Mouse (Mus musculus) right cerebral cortex, adult 18-20 months (tissue): ENCODE measurements around the gene Slc38a4.

Source experiments
- DNase-seq: peaks from one replicate; pipeline ENCODE4 v3.0.0; 2022; ENCODE audit warnings: mixed read lengths

Gene Slc38a4

DNA sequence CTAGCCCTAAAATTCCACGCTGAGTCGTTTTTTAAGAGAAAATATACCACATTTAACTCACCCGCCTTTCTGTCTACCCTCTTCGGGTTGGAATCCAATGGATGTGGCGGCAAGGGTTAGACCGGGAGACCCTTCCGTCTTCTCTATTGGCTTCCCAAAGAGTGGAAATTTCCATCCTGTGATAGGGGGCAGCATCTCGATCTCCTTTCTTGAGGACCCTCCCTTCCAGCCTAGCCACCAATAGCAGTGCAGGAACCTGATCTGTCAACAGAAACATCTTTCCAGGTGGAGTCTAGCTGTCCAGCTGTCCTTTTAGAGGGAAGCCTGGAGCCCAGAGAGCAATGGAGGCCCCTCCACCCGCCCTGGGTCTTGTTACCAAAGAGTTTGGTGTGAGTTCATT lies at the start of gene Slc38a4:
Gene Slc38a4, minus strand, starts transcription at position 163 of the 400 bp plus-strand sequence.
- DNase-seq, result no peak

DNA sequence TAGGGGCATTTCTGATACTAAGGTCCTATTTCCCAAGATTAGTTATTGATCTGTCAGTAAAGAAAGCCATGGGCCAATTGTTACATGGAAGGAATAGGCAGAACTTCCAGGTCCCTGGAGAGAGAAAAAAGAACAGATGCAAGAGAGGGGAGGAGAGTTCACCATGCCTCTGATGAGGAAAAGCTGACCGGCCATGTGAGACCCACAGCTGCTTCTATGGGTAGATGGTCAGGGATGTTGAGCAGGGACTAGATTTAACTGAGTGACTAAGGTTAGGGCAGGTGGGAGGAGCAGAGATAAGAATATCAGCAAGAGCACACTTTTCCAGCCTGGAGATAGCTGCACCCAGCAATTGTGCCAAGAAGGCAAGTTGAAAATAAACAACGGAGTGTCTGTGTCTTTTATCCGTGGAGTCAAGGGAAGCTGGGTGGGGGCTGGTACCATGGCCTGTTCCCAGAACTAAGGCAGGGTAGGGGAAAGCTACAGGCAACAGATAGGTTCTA lies 49.2 kb upstream of the Slc38a4 start:
- no peak for DNase-seq

DNA sequence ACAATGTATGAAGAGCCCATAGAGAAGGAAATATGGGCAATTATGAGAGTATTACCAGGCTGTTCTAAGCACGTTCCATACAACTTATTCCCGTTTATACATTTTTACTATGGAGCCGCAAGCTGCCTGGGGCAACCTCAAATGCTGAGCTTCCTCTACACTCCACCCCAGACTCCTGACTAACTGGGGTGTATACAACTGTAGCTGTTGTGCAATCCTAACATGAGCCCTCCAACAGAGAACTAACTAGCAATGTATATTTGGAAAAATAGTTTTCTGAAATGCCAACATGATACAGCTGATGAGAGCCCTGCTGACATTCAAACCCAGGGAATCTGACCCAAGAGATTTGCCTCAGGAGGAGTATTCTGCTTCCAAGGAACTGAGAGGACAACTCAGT lies 48.3 kb upstream of the Slc38a4 start:
- DNase-seq, result no peak

DNA sequence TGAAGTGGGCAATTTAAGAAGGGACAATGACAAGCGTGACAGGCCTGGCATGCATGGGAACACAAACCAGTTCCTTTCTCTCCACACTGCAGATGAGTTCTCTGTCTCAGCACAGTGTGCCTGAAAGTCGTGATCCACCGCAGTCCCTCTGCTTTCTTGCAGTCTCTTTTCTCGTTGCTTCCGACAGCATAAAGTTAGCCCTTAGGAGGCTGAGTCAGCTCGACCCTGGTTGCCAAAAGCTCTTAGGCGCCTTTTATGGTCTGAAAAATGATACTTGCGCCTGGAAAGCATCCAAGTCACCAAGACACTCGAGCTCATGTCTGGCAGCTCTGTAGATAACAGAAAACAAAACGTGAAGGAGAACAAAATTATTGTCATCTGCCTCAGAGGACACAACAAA lies 47.1 kb upstream of the Slc38a4 start:
- DNase-seq, result no peak

DNA sequence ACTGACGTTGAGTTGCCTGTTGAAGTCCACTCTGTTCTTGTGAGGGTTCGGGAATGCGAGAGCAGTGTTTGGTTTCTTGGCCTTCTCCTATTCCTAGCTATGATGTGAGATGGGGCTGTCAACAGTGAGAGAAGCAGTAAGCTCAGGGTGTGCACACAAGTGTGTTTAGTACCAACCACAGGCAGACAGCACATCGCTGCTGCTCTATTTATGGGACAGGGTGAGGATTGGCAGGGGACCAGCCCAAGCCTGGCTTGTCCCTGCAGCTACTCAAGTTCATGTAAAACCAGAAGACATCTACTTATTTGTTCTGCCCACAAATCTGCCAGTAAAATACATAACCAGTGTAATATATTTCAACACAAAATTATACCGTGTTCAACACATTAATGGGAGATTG lies 46.4 kb upstream of the Slc38a4 start:
- no peak for DNase-seq

DNA sequence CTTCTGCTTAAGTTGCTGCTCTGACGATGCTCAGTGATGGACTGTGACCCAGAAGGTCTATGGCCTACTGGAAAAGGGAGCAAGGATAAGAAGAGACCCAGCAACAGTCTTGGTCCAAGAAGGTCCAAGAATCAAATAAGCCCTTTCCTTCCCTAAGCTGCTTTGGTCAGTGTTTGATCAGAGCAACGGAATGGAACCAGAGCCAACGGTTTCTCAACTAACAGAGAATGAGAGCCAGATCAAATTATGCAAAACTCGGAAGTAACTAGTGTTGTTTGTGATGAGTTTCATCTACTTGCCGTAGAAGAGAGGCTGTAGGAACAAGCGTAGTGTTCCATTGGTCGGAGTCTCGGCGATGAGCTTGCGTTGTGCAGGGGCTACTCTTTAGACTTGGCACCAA lies 43.3 kb upstream of the Slc38a4 start:
- no peak for DNase-seq

DNA sequence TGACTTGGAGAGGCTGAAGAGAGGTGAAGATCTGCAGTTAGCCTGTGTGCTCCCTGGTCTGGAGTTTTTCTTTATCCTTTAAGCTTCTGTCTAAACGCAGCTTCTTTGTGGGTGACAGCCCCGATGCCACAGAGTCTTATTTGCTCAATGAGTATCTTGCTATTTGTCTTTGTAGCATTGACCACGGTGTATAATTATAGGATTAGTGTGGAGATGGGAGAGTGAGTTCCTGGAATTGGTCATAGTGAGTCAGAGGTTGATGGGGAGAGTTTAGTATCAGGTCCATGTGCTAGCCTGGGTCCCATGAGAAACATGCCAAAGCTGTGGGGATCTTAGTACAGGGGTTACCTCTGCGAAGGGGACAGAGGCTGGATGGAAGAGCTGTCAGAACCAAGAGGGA lies 41.8 kb upstream of the Slc38a4 start:
- DNase-seq, result no peak

DNA sequence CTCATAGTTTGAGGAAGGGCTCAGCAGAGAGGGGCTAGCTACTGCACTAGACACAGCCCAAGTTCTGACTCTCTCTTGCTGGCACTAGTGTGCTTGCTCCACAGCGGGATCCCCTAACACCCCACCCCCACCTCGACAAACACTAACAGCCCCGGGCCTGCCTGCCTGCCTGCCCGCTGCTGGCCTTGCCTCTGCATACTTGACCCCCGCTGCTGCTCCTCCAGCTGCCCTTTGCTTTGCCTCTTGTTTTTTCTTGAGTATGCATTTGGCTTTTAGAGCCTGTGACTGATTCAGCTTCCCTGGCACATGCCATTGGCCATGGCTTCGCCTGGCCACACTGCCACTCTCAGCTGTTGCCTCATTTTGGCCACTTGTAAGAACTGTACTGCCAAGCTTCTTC lies 33.8 kb upstream of the Slc38a4 start:
- DNase-seq, result no peak

DNA sequence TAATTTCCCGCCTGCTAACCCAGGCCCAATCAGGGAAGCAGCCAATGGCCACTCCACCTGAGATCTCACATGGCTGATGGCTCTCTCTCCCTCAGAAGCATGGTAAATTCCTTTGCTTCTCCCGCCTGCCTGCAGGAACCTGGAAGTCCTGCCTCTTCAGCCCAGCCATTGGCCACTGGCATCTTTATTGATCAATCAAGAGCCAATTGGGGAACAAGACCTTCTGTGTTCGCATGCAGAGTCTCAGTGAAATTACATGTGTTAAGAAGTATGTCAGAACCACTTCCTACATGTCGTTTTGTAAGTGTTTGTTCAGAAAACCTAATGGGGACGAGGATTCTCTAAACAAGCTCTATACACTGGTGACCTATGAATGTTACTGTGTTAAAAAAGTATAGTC lies 30.1 kb upstream of the Slc38a4 start:
- no peak for DNase-seq

DNA sequence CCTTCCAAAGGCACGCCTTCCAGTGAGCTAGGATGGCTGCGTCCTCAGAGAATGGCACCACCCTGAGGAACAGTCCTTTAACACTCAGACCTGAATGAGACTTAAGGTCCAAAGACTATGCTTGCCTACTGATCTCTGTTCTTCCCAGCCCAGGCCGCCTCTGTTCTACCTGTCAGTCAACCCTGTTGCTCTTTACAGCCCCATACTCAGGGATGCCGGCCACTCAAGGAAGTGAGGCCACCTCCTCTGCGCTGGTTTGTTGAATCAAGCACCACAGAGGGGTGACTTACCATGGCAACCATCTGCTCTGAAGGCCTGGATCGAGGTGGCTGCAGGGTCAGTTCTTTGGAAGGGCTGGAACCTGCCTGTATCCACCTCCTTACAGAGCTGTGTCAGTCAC lies 21.9 kb upstream of the Slc38a4 start:
- DNase-seq, result no peak

DNA sequence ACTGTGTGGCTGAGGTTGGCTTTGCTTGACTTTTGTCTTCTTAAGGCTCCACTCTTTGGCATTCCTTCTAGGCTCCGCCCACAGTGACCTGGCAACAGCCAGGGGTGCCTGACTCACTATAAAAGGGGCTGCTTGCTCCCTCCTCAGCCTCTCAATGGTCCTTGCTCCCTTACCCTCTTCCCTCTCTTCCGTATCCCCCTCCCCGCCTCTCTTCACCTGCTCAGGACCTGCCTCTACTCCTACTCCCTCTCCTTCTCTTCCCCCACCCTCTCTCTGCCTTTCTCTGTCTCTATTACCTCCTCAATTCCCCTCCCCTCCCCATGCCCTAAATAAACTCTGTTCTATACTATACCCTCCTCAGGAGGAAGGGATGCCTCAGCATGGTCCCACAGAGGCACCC lies 20.3 kb upstream of the Slc38a4 start:
- no peak for DNase-seq

DNA sequence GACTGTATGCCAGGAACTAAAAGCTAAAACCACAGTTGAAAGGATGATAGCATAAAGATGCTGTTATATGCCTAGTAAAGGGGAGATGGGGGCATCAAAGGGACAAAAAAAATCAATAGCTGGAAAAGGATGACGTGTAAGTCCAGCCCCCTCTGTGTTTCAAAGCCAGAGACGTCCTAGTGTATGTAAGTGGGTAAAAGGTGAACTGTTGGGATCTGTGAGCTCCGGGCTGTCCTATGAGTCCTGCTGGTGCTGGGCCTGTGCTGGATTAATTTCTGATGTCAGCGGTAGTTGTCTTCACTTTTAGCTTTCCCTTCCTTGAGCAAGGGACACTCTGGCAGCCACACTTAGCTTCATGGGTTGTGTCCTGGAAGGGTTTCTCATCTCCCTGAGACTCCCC lies 19.5 kb upstream of the Slc38a4 start:
- DNase-seq, result no peak

DNA sequence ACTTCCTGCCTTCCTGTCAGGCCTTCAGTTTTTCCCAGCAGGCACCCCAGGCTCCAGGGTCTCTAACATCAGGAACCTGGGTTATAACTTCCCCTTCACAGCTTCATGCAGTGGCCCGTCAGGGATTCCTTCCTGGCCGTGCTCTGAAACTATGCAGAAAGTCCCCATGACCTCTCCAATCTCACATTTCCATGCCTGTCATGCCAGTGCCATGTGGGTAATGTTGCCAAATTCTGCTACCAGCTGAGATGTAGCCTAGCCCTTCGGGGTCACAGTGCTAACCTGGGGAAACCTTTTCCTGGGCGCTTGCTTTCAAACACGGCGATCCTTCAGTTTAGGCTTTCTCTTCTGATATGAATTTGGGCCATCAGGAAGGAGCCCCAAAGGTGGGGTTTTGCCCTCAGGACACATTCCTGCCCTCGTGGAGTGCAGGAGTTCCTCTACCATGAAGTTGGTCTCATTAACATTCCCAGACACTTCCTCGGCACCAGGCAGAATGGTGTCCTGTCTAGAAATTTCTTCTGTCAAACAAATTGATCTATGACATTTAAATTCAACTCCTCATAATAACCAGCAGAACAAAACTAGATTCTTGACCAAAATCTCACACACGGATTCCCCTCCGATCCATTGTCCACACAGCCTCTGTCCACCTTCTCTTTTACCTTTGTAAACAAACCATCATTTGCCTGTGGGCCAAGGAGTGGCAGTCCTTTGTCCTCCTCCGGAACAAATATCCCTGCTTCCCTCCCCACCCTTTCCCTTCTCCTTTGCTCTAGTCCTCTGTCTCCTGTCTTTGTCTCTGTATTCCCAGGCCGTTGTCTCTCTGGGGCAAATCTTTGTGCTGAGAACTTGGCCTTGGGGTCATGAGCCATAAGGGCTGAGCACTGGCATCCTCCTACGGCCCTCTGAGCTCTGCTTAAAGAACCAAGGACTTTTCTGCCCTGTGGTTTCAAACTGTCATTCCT lies 17.4 kb upstream of the Slc38a4 start:
- no peak for DNase-seq

DNA sequence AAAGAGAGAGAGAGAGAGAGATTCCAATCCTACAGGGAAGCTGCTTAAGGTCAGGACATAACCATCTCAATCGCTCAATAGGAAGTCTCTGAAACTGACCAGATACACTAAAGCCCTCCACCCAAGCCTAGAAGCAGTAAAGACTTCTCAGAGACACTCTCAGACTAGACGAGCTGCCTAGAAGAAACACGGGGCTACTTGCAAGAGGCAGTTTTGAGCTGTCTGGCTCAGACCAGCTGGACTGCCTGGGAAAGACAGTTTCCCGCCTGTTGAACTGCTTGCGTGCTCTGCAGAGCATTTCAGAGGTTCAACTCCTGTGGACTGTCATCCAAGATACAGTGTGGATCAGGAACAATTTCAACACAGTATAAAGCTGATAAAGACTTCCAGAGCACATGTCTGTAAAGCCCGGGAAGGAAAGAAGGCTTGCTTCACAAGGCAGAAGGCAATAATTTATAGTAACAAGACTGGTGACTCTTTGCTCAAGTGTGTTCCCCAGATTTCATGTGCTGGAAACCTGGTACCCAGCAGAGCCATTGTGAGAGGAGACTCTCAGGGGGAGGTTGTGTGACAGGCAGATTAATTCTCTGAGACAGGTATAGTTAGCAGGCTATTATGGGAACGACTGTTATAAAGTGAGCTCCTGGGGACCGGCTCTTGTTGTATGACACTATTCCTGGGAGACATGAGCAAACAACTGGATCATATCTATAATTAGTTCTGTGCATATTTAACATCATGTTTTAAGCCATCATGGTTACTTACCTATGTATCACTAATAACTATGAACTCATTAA lies 11.8 kb upstream of the Slc38a4 start:
- DNase-seq, result no peak

DNA sequence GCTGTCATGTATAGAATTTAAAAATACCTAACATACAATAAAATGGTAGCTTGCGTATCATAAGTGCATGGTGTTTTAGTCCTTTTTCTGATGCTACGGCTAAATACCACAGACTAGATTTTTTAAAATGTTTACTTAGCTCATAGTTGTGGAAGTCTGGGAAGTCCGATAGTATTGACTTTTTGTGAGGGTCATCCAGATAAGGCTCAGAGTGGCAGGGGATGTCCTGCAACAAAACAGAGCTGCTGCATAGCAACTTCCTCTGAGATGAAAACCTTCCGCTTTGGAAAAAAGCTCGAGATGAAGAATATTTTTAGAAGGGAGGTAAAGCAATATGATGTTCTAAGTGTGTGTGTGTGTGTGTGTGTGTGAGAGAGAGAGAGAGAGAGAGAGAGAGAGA lies 11.2 kb upstream of the Slc38a4 start:
- no peak for DNase-seq

DNA sequence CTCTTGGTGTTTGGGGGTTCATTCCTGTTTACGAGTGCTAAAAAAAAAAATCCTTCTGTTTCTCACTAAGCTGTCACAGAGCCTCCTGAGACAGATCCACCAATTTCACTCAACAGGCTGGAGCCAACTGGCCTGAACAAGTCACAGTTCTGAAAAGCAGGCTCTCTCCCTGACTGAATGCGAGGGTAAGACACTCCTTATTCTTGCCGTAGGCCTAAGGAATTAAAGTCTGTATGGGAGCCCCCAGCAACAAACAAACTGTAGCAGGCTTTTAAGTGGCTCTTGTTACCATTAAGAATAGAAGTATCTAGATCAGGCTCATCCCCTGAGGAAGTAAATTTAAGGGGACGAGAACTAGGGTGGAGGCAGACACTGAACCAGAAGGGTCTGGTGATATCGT lies 7.5 kb upstream of the Slc38a4 start:
- DNase-seq, result no peak

DNA sequence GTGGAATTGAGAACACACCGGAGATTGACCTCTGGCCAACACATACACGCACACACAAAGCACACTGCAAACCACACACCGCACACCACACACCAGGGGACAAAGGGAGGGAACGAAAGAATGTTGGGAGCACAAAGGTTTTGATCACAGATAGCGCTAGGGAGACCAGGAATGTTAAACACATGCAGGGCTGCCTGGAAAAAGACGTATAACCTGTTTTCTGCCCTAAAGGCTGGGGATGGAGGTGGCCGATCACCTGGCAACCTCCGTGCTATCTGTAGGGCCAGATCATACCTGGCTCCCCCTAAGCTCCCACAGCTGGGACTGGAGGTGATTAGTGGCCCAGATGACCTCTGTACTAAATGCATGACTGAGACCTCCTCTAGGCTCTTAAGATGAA lies 5.2 kb upstream of the Slc38a4 start:
- DNase-seq, result no peak

DNA sequence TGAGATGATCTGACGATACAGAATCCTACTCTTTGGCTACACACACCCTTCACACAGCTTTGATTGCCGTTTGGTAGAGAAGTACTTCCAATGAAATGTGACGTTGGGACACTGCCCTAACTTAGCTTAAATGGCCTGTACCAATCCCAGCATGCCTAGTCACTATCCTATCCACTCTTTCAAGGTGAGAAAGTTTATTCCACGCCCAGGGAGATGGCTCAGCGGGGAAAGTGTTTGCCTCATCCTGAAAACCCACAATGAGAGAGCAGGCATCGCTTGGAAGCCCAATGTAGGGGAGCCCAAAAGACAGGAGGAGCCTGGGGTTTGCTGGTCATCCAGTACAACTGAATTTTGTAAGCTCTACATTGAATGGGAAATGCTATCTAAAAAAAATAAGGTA lies 4.8 kb upstream of the Slc38a4 start:
- DNase-seq, result no peak

DNA sequence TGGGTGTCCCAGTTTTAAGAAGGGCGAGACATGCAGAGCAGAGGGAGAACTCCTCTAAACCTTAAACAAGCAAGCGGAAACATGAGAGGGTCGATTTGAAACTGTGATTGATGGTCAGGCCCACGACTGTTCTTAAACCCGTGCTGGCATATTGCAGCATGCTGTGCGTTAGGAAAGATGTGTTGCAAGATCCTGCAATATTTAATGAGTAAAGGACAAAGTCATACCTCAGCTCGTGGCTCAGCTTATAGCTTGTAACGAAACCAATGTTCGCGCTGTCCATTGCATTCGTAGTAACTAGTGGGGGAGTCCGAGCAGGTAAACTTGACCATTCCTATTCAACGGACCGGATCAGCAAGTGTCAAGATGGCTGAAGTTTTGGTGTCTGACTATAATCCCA lies 4.3 kb upstream of the Slc38a4 start:
- no peak for DNase-seq

DNA sequence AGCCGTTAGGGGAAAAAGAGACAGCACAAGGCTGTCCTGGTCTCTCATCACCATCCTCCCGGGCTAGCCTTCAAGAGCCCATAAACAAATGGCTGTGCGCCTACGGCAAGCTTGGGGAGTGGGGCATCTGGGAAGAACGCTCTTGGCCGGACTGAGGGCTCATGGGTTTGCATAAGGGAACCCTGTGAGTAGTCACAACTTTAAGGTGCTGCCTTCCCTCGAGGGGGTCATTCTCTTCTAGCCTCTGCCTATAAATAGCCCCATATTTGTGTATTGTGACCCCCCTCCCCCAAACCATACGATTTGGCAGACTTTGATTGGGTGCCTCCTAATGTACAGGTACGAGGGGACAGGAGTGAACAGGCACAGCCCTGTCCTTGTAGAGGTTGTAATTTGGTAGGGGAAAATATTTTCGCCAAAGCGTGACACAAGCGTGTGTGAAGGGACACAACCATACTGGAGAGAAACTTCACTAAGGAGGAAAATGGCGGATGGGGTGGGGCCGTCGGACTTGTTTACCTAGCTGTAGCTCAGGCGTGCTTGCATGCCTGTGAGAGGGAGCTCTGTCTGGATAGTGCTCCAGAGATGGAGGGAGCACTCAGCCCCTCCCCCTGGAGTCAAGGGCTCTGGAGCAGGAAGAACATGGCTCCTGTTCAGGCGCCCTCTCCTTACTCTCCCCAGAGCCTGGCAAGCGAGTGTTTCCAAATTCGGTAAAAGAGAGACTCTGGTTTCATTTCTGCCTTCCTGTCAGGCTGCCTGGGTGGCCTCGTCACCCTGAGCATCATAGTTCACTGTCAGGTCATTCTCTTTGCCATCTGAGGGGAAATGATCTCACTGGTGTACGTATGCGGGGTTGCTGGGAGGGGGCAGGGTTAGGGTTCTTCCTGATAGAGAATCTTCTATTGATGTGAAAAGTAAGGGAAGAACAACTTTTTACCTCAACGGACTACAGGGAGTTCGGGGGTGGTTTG lies 3.6 kb upstream of the Slc38a4 start:
- DNase-seq, result no peak

DNA sequence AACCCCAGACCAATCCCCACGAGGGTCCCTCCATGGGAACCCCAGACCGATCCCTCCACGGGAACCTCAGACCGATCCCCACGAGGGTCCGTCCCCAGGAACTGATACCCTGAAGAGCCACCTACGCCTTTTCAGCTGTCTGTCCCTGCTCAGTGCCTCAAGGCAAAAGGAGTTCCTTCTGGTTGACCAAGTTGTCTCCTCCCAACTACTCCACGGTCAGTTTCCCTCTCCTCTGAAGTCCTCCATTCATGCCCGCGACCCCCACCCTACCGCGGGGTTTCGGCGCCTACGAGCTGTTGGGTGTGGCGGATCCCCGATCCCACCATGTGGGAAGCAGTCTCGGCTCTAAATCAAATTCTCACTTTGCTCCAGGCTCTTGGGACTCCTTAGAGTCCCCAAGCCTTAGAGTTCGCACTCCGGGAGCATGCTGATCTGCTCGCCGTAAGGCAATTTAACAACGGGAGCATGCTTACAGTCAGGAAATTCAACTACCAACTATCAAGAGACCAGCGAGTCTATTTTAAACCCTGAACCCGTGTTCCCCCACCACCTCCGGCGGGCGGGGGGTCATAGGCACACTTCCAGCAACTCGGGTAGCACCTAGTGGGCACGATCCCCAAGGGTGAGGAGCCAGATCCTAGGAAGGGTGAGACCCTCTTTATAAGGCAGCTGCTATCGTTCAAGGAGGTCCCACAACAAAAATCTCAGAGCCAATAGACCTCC lies 828 bp downstream of the Slc38a4 start:
- DNase-seq, result no peak

DNA sequence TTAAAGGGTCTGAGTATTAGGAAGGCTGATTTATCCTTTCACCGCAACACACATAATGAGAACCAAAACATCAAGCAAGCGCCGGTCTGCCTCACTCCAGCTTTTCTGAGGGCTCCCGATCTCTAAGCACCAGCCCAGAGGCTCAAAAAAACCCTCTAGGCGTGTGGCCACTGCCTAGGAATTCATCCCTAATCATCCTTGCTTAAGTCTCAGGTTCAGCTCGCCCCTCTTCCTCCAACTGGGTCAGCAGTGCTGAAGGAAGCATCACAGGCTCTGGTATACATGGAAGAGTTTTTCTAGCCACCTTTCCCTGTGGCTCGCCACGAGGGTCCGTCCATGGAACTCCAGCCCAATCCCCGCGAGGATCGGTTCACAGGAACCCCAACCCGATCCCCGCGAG lies 1.6 kb downstream of the Slc38a4 start:
- DNase-seq, result no peak
